Mouse (Mus musculus) lung, embryonic 16.5 days (tissue): ENCODE measurements at regions not wholly inside any gene's neighbourhood (a gene's known extent, or its start where the extent isn't known, plus 50 kb on each side); places are given as distances from the start of the nearest gene placed in this dataset.

Source experiments
- ATAC-seq: fragments of 200-750 bp; cut with Nextera tagmentation; 2 replicates; pipeline ENCODE4 v1.8.0; 2017; ENCODE audit warnings: low read depth, mild to moderate bottlenecking, moderate library complexity
- H3K27ac ChIP-seq: fragments of 300-500 bp; sonication (generic); 2 replicates; pipeline ENCODE4 v1.5.1; 2014; ENCODE audit warnings: mild to moderate bottlenecking, control low read depth, low read length
- H3K27me3 ChIP-seq: fragments of 300-500 bp; sonication (generic); 2 replicates; pipeline ENCODE4 v1.6.1; 2014; ENCODE audit warnings: low read depth, low read length, mixed read lengths; ENCODE audit not compliant: control insufficient read depth, insufficient read depth
- H3K36me3 ChIP-seq: fragments of 300-500 bp; sonication (generic); 2 replicates; pipeline ENCODE4 v1.6.1; 2014; ENCODE audit warnings: low read length; ENCODE audit not compliant: control insufficient read depth, insufficient read depth
- H3K4me1 ChIP-seq: fragments of 300-500 bp; sonication (generic); replicated peaks from 2 replicates; pipeline ENCODE4 v1.6.1; 2014; ENCODE audit warnings: low read length, mixed read lengths; ENCODE audit not compliant: control insufficient read depth, insufficient read depth
- H3K4me2 ChIP-seq: fragments of 300-500 bp; sonication (generic); 2 replicates; pipeline ENCODE4 v1.6.1; 2014; ENCODE audit warnings: low read depth, low read length, control low read depth
- H3K4me3 ChIP-seq: fragments of 300-500 bp; sonication (generic); 2 replicates; pipeline ENCODE4 v1.5.1; 2014; ENCODE audit warnings: mild to moderate bottlenecking, low read length, control low read depth
- H3K9ac ChIP-seq: fragments of 300-500 bp; sonication (generic); 2 replicates; pipeline ENCODE4 v1.6.1; 2014; ENCODE audit warnings: low read length, control low read depth
- H3K9me3 ChIP-seq: fragments of 300-500 bp; sonication (generic); 2 replicates; pipeline ENCODE4 v1.6.1; 2016; ENCODE audit warnings: low read length; ENCODE audit not compliant: control insufficient read depth
- WGBS: fragments of 180-500 bp; shearing (Covaris S2); extraction: QIAGEN DNeasy Blood & Tissue Kit; methylation state at CpG from one replicate; pipeline ENCODE4 v1.1.7; 2014; 5-methylcytosine and 5-hydroxymethylcytosine counted together

DNA sequence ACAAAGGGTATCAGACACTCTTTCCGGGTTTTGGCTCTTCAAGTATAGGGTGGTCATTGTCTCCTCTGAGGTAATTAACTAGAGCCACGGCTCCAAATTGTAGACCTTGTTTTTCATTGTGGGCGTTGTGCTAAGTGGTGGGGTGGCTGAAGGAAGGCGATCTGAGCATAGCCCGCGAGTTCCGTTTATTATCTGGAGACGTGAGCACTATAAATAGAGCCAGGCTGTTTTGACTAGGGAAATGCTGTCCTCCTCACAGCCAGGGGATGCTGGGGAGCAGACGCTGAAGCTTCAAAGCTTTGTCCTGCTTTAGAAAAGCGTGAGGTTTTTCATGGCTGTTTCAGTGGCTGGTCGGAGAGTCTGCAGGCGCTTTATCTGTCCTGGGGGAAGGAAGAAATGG, 75.9 kb upstream of the Pmfbp1 start:
- no peak overlapping the region for H3K9ac ChIP-seq
- H3K4me3 ChIP-seq, result no peak overlapping the region
- no peak for ATAC-seq
- H3K27ac ChIP-seq, result no peak overlapping the region
- peaks cover 4% of the 10 kb centered on the region; the same call in 1 of the 2 replicates for H3K4me1 ChIP-seq
- WGBS, result 39% methylated on average over 12 of the region's 12 CpGs
- no peaks in the 10 kb centered on the region for H3K36me3 ChIP-seq
- no peak overlapping the region for H3K4me2 ChIP-seq
- no peaks in the 10 kb centered on the region for H3K9me3 ChIP-seq
- no peaks in the 10 kb centered on the region for H3K27me3 ChIP-seq

- no peak for ATAC-seq
- Histone ChIP-seq H3K4me2 (no peak overlapping the region), H3K27ac (no peak overlapping the region), H3K4me1 (peaks cover 4% of the 10 kb centered on the region; the same call in 1 of the 2 replicates), H3K4me3 (no peak overlapping the region), H3K36me3 (no peaks in the 10 kb centered on the region), H3K27me3 (no peaks in the 10 kb centered on the region), H3K9me3 (no peaks in the 10 kb centered on the region), H3K9ac (no peak overlapping the region)
- WGBS, result 33% methylated on average over 4 of the region's 4 CpGs
Measured at GRCm38 (mm10) chr8:109419029-109419596, 74.7 kb upstream of the Pmfbp1 start.

- WGBS, result 36% methylated on average over 5 of the region's 5 CpGs
- H3K4me1 ChIP-seq, result no peaks in the 10 kb centered on the region
Measured at GRCm38 (mm10) chr8:109424004-109424403, 69.8 kb upstream of the Pmfbp1 start.

DNA sequence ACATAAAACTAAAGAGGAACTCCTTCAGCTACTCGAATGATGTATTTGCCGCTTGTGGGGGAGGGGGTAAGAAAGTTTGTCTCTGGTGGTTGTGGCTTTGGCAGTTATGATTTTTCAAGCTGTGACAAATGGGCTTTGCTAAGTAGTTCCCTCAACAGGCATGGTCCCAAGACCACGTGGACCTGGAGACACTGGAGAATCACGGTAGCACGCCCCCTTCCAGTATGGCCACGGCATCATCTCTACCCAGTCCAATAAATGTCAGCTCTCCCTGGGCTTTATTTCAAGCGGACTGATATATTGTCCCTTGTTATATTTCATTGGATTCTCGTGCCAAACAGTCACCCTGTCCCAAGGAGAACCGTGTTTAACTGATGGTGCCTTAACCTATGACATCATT, 65.3 kb upstream of the Pmfbp1 start:
- Histone ChIP-seq H3K9me3 (no peaks in the 10 kb centered on the region), H3K4me1 (no peaks in the 10 kb centered on the region), H3K4me2 (no peak overlapping the region), H3K27me3 (no peaks in the 10 kb centered on the region), H3K4me3 (no peak overlapping the region), H3K9ac (no peak overlapping the region), H3K27ac (no peak overlapping the region), H3K36me3 (no peaks in the 10 kb centered on the region)
- WGBS, result 62% methylated on average over 9 of the region's 9 CpGs
- ATAC-seq, result no peak

More at GRCm38 (mm10) chr8:109424004-109424403, 69.8 kb upstream of the Pmfbp1 start:
- Histone ChIP-seq H3K4me3 (no peak overlapping the region), H3K4me2 (no peak overlapping the region), H3K27me3 (no peaks in the 10 kb centered on the region), H3K36me3 (no peaks in the 10 kb centered on the region), H3K9ac (no peak overlapping the region), H3K27ac (no peak overlapping the region), H3K9me3 (no peaks in the 10 kb centered on the region)
- no peak for ATAC-seq

DNA sequence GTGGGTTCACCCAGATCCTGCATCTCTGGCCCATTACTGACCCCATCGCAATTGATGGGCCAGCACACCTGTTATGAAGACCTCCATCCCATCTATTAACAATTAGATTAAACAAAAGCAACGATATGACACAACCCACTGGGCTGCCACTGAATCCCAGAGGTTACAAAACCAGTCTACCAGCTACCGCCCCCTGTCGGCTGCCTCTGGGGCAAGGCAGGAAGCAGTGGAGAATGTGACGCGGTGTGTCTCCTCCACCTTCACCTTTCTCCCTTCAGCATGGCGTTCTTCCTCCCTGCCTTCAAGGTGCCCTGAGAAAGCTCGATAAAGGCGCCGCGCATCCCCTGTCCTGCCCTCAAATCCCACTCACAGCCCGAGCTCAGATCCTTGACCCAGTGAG, 59.3 kb upstream of the Pmfbp1 start:
- WGBS, result 88% methylated on average over 12 of the region's 12 CpGs

DNA sequence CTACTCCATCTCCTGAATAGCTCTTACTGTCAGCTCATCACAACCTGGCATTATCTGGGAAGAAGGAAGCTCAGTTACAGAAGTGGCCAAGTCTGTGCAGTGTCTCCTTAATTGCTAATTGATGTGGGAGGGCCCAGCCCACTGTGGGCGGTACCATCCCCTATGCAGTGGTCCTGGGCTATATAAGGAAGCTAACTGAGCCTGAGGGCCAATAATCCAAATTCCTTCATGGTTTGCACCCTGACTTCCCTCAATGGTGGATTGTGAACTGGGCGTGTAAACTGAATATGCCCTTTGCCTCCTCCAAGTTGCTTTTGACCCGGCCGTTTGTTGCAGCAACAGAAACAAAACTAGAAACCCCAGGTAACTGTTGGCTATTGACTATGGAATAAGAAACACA, 57.8 kb upstream of the Pmfbp1 start:
- no peak for ATAC-seq
- H3K4me3 ChIP-seq, result 0 out of 2 replicates have a peak overlapping the region, but pooled peaks have one; percentile 35
- no peaks in the 10 kb centered on the region; the same call in 1 of the 2 replicates for H3K4me1 ChIP-seq
- H3K36me3 ChIP-seq, result no peaks in the 10 kb centered on the region
- no peak overlapping the region for H3K27ac ChIP-seq
- peak overlapping the region; percentile 35 for H3K4me2 ChIP-seq
- WGBS, result 84% methylated on average over 4 of the region's 4 CpGs
- no peaks in the 10 kb centered on the region for H3K27me3 ChIP-seq
- H3K9ac ChIP-seq, result no peak overlapping the region
- H3K9me3 ChIP-seq, result no peaks in the 10 kb centered on the region

More for the DNA sequence above, 59.3 kb upstream of the Pmfbp1 start:
- Histone ChIP-seq H3K4me1 (no peaks in the 10 kb centered on the region; the same call in 1 of the 2 replicates), H3K9me3 (no peaks in the 10 kb centered on the region), H3K9ac (no peak overlapping the region), H3K4me3 (no peak overlapping the region), H3K27me3 (no peaks in the 10 kb centered on the region), H3K36me3 (no peaks in the 10 kb centered on the region), H3K27ac (no peak overlapping the region), H3K4me2 (no peak overlapping the region)
- no peak for ATAC-seq

- Histone ChIP-seq H3K4me3 (peak overlapping the region; percentile 35), H3K9ac (peak overlapping the region; percentile 28; the same call in 1 of the 2 replicates), H3K27me3 (no peaks in the 10 kb centered on the region), H3K27ac (no peak overlapping the region), H3K9me3 (no peaks in the 10 kb centered on the region), H3K36me3 (no peaks in the 10 kb centered on the region), H3K4me2 (peak overlapping the region; percentile 35), H3K4me1 (no peaks in the 10 kb centered on the region; the same call in 1 of the 2 replicates)
- ATAC-seq, result peak; percentile 74; the same call in 1 of the 2 replicates
- 37% methylated on average over 19 of the region's 19 CpGs for WGBS
Measured at GRCm38 (mm10) chr8:109436830-109437567, 56.8 kb upstream of the Pmfbp1 start.

GRCm38 (mm10) chr8:109438531-109438930, 55.3 kb upstream of the Pmfbp1 start:
- WGBS, result 92% methylated on average over 7 of the region's 7 CpGs
- no peak overlapping the region for H3K9ac ChIP-seq
- no peak overlapping the region for H3K27ac ChIP-seq
- H3K36me3 ChIP-seq, result no peaks in the 10 kb centered on the region
- H3K4me2 ChIP-seq, result no peak overlapping the region
- no peak for ATAC-seq
- no peaks in the 10 kb centered on the region for H3K27me3 ChIP-seq
- H3K9me3 ChIP-seq, result no peaks in the 10 kb centered on the region
- H3K4me3 ChIP-seq, result no peak overlapping the region
- no peaks in the 10 kb centered on the region; the same call in 1 of the 2 replicates for H3K4me1 ChIP-seq
